Mouse (Mus musculus): ENCODE data around the gene Hdac8. TPM values are rescaled to one million over a fixed set of nuclear protein-coding genes. Genes with fewer than 3 reads are reported as not detected.

The Hdac8 gene
- polyA plus RNA-seq (2014; fragmentation: Nextera tagmentation; extraction: Ambion mirVana) = 2.2 and 2.8 TPM in 2 replicates

- H3K27ac ChIP-seq (ENCODE audit: low read depth, low read length) = no peak within 1 kb of the TSS
- peak within 1 kb of the TSS; percentile 63 for H3K4me2 ChIP-seq
- ATAC-seq (replicated peaks; ENCODE audit: insufficient number of reproducible peaks, low FRiP score, low TSS enrichment) = peak; percentile 75; the same call in 1 of the 2 replicates
- peak within 1 kb of the TSS; percentile 47 for H3K9ac ChIP-seq (ENCODE audit: low read depth, low read length)
- H3K4me3 ChIP-seq (ENCODE audit: low read depth, low read length) = peak within 1 kb of the TSS; percentile 60
- H3K9me3 ChIP-seq (replicated peaks; ENCODE audit: control insufficient read depth, low read length) = no peaks in the 10 kb centered on the region
- 11% methylated on average over 27 of the region's 27 CpGs for WGBS (ENCODE audit: insufficient replicate concordance)
- no peaks in the 10 kb centered on the region for H3K4me1 ChIP-seq (ENCODE audit: control insufficient read depth, insufficient read depth, low read length)
- no peaks in the 10 kb centered on the region for H3K27me3 ChIP-seq (ENCODE audit: control insufficient read depth, insufficient read depth, low read length)
- no peaks in the 10 kb centered on the region for H3K36me3 ChIP-seq (ENCODE audit: control insufficient read depth, insufficient read depth, low read length)
Observed at GRCm38 (mm10) chrX:102504644-102505481, at the start of gene Hdac8. Hdac8 (minus strand) TSS chrX:102505359.

GRCm38 (mm10) chrX:102509205-102509604, 4.0 kb upstream of the Hdac8 start:
- no peaks in the 10 kb centered on the region for H3K4me1 ChIP-seq (ENCODE audit: control insufficient read depth, insufficient read depth, low read length)
- H3K27me3 ChIP-seq (ENCODE audit: control insufficient read depth, insufficient read depth, low read length) = no peaks in the 10 kb centered on the region
- no peak for ATAC-seq (replicated peaks; ENCODE audit: insufficient number of reproducible peaks, low FRiP score, low TSS enrichment)
- H3K27ac ChIP-seq (ENCODE audit: low read depth, low read length) = no peak overlapping the region
- WGBS (ENCODE audit: insufficient replicate concordance) = 57% methylated on average over 4 of the region's 4 CpGs
- no peak overlapping the region for H3K9ac ChIP-seq (ENCODE audit: low read depth, low read length)
- no peaks in the 10 kb centered on the region for H3K9me3 ChIP-seq (replicated peaks; ENCODE audit: control insufficient read depth, low read length)
- no peaks in the 10 kb centered on the region for H3K36me3 ChIP-seq (ENCODE audit: control insufficient read depth, insufficient read depth, low read length)
- no peak overlapping the region for H3K4me3 ChIP-seq (ENCODE audit: low read depth, low read length)
- H3K4me2 ChIP-seq = no peak overlapping the region

GRCm38 (mm10) chrX:102504179-102504578, 980 bp downstream of the Hdac8 start:
- Histone ChIP-seq H3K9ac (ENCODE audit: low read depth, low read length) (peak overlapping the region; percentile 47), H3K4me3 (ENCODE audit: low read depth, low read length) (peak overlapping the region; percentile 60), H3K27me3 (ENCODE audit: control insufficient read depth, insufficient read depth, low read length) (no peaks in the 10 kb centered on the region), H3K36me3 (ENCODE audit: control insufficient read depth, insufficient read depth, low read length) (no peaks in the 10 kb centered on the region), H3K4me2 (peak overlapping the region; percentile 63), H3K4me1 (ENCODE audit: control insufficient read depth, insufficient read depth, low read length) (no peaks in the 10 kb centered on the region), H3K9me3 (replicated peaks; ENCODE audit: control insufficient read depth, low read length) (no peaks in the 10 kb centered on the region), H3K27ac (ENCODE audit: low read depth, low read length) (no peak overlapping the region)
- 32% methylated on average over 10 of the region's 10 CpGs for whole genome bisulfite sequencing (ENCODE audit: insufficient replicate concordance)
- no peak for ATAC-seq (replicated peaks; ENCODE audit: insufficient number of reproducible peaks, low FRiP score, low TSS enrichment)

- no peaks in the 10 kb centered on the region for H3K27me3 ChIP-seq (ENCODE audit: control insufficient read depth, insufficient read depth, low read length)
- no peaks in the 10 kb centered on the region for H3K9me3 ChIP-seq (replicated peaks; ENCODE audit: control insufficient read depth, low read length)
- 57% methylated on average over 6 of the region's 6 CpGs for WGBS (ENCODE audit: insufficient replicate concordance)
- H3K4me3 ChIP-seq (ENCODE audit: low read depth, low read length) = no peak overlapping the region
- no peak for ATAC-seq (replicated peaks; ENCODE audit: insufficient number of reproducible peaks, low FRiP score, low TSS enrichment)
- no peak overlapping the region for H3K9ac ChIP-seq (ENCODE audit: low read depth, low read length)
- no peaks in the 10 kb centered on the region for H3K4me1 ChIP-seq (ENCODE audit: control insufficient read depth, insufficient read depth, low read length)
- H3K36me3 ChIP-seq (ENCODE audit: control insufficient read depth, insufficient read depth, low read length) = no peaks in the 10 kb centered on the region; the same call in 1 of the 2 replicates
- H3K4me2 ChIP-seq = no peak overlapping the region
- H3K27ac ChIP-seq (ENCODE audit: low read depth, low read length) = no peak overlapping the region
Observed at GRCm38 (mm10) chrX:102493992-102494730, 11.0 kb downstream of the Hdac8 start.

GRCm38 (mm10) chrX:102485575-102485974, 19.6 kb downstream of the Hdac8 start:
- no peak for ATAC-seq (replicated peaks; ENCODE audit: insufficient number of reproducible peaks, low FRiP score, low TSS enrichment)
- Histone ChIP-seq H3K4me1 (ENCODE audit: control insufficient read depth, insufficient read depth, low read length) (no peaks in the 10 kb centered on the region), H3K4me2 (no peak overlapping the region), H3K27me3 (ENCODE audit: control insufficient read depth, insufficient read depth, low read length) (no peaks in the 10 kb centered on the region; the same call in 1 of the 2 replicates), H3K9ac (ENCODE audit: low read depth, low read length) (no peak overlapping the region), H3K4me3 (ENCODE audit: low read depth, low read length) (no peak overlapping the region), H3K9me3 (replicated peaks; ENCODE audit: control insufficient read depth, low read length) (no peaks in the 10 kb centered on the region), H3K36me3 (ENCODE audit: control insufficient read depth, insufficient read depth, low read length) (no peaks in the 10 kb centered on the region), H3K27ac (ENCODE audit: low read depth, low read length) (no peak overlapping the region)
- WGBS (ENCODE audit: insufficient replicate concordance) = 80% methylated on average over 7 of the region's 7 CpGs

- H3K36me3 ChIP-seq (ENCODE audit: control insufficient read depth, insufficient read depth, low read length) = no peaks in the 10 kb centered on the region
- H3K27me3 ChIP-seq (ENCODE audit: control insufficient read depth, insufficient read depth, low read length) = no peaks in the 10 kb centered on the region; the same call in 1 of the 2 replicates
- no peaks in the 10 kb centered on the region for H3K4me1 ChIP-seq (ENCODE audit: control insufficient read depth, insufficient read depth, low read length)
- no peak overlapping the region for H3K27ac ChIP-seq (ENCODE audit: low read depth, low read length)
- H3K4me2 ChIP-seq = no peak overlapping the region
- H3K9me3 ChIP-seq (replicated peaks; ENCODE audit: control insufficient read depth, low read length) = no peaks in the 10 kb centered on the region
- WGBS (ENCODE audit: insufficient replicate concordance) = 65% methylated on average over 4 of the region's 4 CpGs
- H3K4me3 ChIP-seq (ENCODE audit: low read depth, low read length) = no peak overlapping the region
- no peak for ATAC-seq (replicated peaks; ENCODE audit: insufficient number of reproducible peaks, low FRiP score, low TSS enrichment)
- H3K9ac ChIP-seq (ENCODE audit: low read depth, low read length) = no peak overlapping the region
Observed at GRCm38 (mm10) chrX:102479665-102480064, 25.5 kb downstream of the Hdac8 start.

GRCm38 (mm10) chrX:102478965-102479364, 26.2 kb downstream of the Hdac8 start:
- Histone ChIP-seq H3K27me3 (ENCODE audit: control insufficient read depth, insufficient read depth, low read length) (no peaks in the 10 kb centered on the region; the same call in 1 of the 2 replicates), H3K4me1 (ENCODE audit: control insufficient read depth, insufficient read depth, low read length) (no peaks in the 10 kb centered on the region), H3K36me3 (ENCODE audit: control insufficient read depth, insufficient read depth, low read length) (no peaks in the 10 kb centered on the region), H3K27ac (ENCODE audit: low read depth, low read length) (no peak overlapping the region), H3K9ac (ENCODE audit: low read depth, low read length) (no peak overlapping the region), H3K4me2 (no peak overlapping the region), H3K9me3 (replicated peaks; ENCODE audit: control insufficient read depth, low read length) (no peaks in the 10 kb centered on the region), H3K4me3 (ENCODE audit: low read depth, low read length) (no peak overlapping the region)
- 25% methylated on average over 4 of the region's 4 CpGs for WGBS (ENCODE audit: insufficient replicate concordance)
- ATAC-seq (replicated peaks; ENCODE audit: insufficient number of reproducible peaks, low FRiP score, low TSS enrichment) = no peak

GRCm38 (mm10) chrX:102478481-102478880, 26.7 kb downstream of the Hdac8 start:
- H3K9ac ChIP-seq (ENCODE audit: low read depth, low read length) = no peak overlapping the region
- H3K4me3 ChIP-seq (ENCODE audit: low read depth, low read length) = no peak overlapping the region
- 51% methylated on average over 3 of the region's 3 CpGs for WGBS (ENCODE audit: insufficient replicate concordance)
- H3K27ac ChIP-seq (ENCODE audit: low read depth, low read length) = no peak overlapping the region
- no peaks in the 10 kb centered on the region for H3K4me1 ChIP-seq (ENCODE audit: control insufficient read depth, insufficient read depth, low read length)
- no peaks in the 10 kb centered on the region for H3K36me3 ChIP-seq (ENCODE audit: control insufficient read depth, insufficient read depth, low read length)
- no peak overlapping the region for H3K4me2 ChIP-seq
- no peak for ATAC-seq (replicated peaks; ENCODE audit: insufficient number of reproducible peaks, low FRiP score, low TSS enrichment)
- no peaks in the 10 kb centered on the region for H3K9me3 ChIP-seq (replicated peaks; ENCODE audit: control insufficient read depth, low read length)
- H3K27me3 ChIP-seq (ENCODE audit: control insufficient read depth, insufficient read depth, low read length) = no peaks in the 10 kb centered on the region; the same call in 1 of the 2 replicates
